Mouse (Mus musculus): ENCODE measurements around the gene Gpr146. TPM values are rescaled to one million over a fixed set of nuclear protein-coding genes. Genes with fewer than 3 reads are reported as not detected.

Gene Gpr146
- polyA plus RNA-seq, 1 experiment: 16.4 TPM

GRCm38 (mm10) chr5:139429818-139430341 is 52.4 kb downstream of the Gpr146 start:
- no peak for DNase-seq
- H3K27me3 ChIP-seq (ENCODE audit: control insufficient read depth, insufficient read depth, low read length): no peaks in the 10 kb centered on the region
- 49% methylated on average over 12 of the region's 12 CpGs for WGBS
- TF ChIP-seq CTCF (IDR thresholded peaks at IDR 0.05; ENCODE audit: borderline replicate concordance, insufficient read depth, low read depth, low read length) (no peak), POLR2A (IDR thresholded peaks at IDR 0.05; ENCODE audit: borderline replicate concordance, insufficient read depth, low read length) (no peak)
- H3K4me3 ChIP-seq (replicated peaks; ENCODE audit: insufficient read depth, low read depth, low read length): no peak overlapping the region
- H3K27ac ChIP-seq (ENCODE audit: insufficient read depth, low read length): no peak overlapping the region
- peaks cover 24% of the 10 kb centered on the region for H3K4me1 ChIP-seq (ENCODE audit: control insufficient read depth, insufficient read depth, low read length)

GRCm38 (mm10) chr5:139432333-139432732 is 54.8 kb downstream of the Gpr146 start:
- no peak overlapping the region for H3K27ac ChIP-seq (ENCODE audit: insufficient read depth, low read length)
- H3K4me1 ChIP-seq (ENCODE audit: control insufficient read depth, insufficient read depth, low read length): peaks cover 24% of the 10 kb centered on the region
- 82% methylated on average over 6 of the region's 6 CpGs for WGBS
- TF ChIP-seq POLR2A (IDR thresholded peaks at IDR 0.05; ENCODE audit: borderline replicate concordance, insufficient read depth, low read length) (no peak), CTCF (IDR thresholded peaks at IDR 0.05; ENCODE audit: borderline replicate concordance, insufficient read depth, low read depth, low read length) (no peak)
- DNase-seq: no peak
- no peak overlapping the region for H3K4me3 ChIP-seq (replicated peaks; ENCODE audit: insufficient read depth, low read depth, low read length)
- no peaks in the 10 kb centered on the region for H3K27me3 ChIP-seq (ENCODE audit: control insufficient read depth, insufficient read depth, low read length)

- no peak for TF ChIP-seq POLR2A (IDR thresholded peaks at IDR 0.05; ENCODE audit: borderline replicate concordance, insufficient read depth, low read length)
- no peak for TF ChIP-seq CTCF (IDR thresholded peaks at IDR 0.05; ENCODE audit: borderline replicate concordance, insufficient read depth, low read depth, low read length)
- Histone ChIP-seq H3K27me3 (ENCODE audit: control insufficient read depth, insufficient read depth, low read length) (no peaks in the 10 kb centered on the region), H3K4me3 (replicated peaks; ENCODE audit: insufficient read depth, low read depth, low read length) (no peak overlapping the region), H3K4me1 (ENCODE audit: control insufficient read depth, insufficient read depth, low read length) (peaks cover 22% of the 10 kb centered on the region), H3K27ac (ENCODE audit: insufficient read depth, low read length) (no peak overlapping the region)
- DNase-seq: no peak
- WGBS: 77% methylated on average over 7 of the region's 7 CpGs
Observed at GRCm38 (mm10) chr5:139432747-139433508, 55.4 kb downstream of the Gpr146 start.

GRCm38 (mm10) chr5:139433842-139434568 is 56.5 kb downstream of the Gpr146 start:
- Histone ChIP-seq H3K4me3 (replicated peaks; ENCODE audit: insufficient read depth, low read depth, low read length) (no peak overlapping the region), H3K27ac (ENCODE audit: insufficient read depth, low read length) (no peak overlapping the region), H3K4me1 (ENCODE audit: control insufficient read depth, insufficient read depth, low read length) (peaks cover 12% of the 10 kb centered on the region), H3K27me3 (ENCODE audit: control insufficient read depth, insufficient read depth, low read length) (no peaks in the 10 kb centered on the region)
- no peak for DNase-seq
- TF ChIP-seq CTCF (IDR thresholded peaks at IDR 0.05; ENCODE audit: borderline replicate concordance, insufficient read depth, low read depth, low read length) (no peak), POLR2A (IDR thresholded peaks at IDR 0.05; ENCODE audit: borderline replicate concordance, insufficient read depth, low read length) (no peak)
- WGBS: 84% methylated on average over 9 of the region's 9 CpGs

GRCm38 (mm10) chr5:139434940-139435339 is 57.4 kb downstream of the Gpr146 start:
- WGBS: 41% methylated on average over 8 of the region's 8 CpGs

GRCm38 (mm10) chr5:139437769-139438168 is 60.3 kb downstream of the Gpr146 start:
- 86% methylated on average over 4 of the region's 4 CpGs for WGBS
- Histone ChIP-seq H3K4me1 (ENCODE audit: control insufficient read depth, insufficient read depth, low read length) (peaks cover 23% of the 10 kb centered on the region), H3K27me3 (ENCODE audit: control insufficient read depth, insufficient read depth, low read length) (no peaks in the 10 kb centered on the region), H3K27ac (ENCODE audit: insufficient read depth, low read length) (no peak overlapping the region), H3K4me3 (replicated peaks; ENCODE audit: insufficient read depth, low read depth, low read length) (no peak overlapping the region)
- DNase-seq: no peak
- TF ChIP-seq POLR2A (IDR thresholded peaks at IDR 0.05; ENCODE audit: borderline replicate concordance, insufficient read depth, low read length): no peak

More at GRCm38 (mm10) chr5:139434940-139435339, 57.4 kb downstream of the Gpr146 start:
- TF ChIP-seq POLR2A (IDR thresholded peaks at IDR 0.05; ENCODE audit: borderline replicate concordance, insufficient read depth, low read length) (no peak), CTCF (IDR thresholded peaks at IDR 0.05; ENCODE audit: borderline replicate concordance, insufficient read depth, low read depth, low read length) (no peak)
- DNase-seq: no peak
- Histone ChIP-seq H3K27ac (ENCODE audit: insufficient read depth, low read length) (no peak overlapping the region), H3K4me3 (replicated peaks; ENCODE audit: insufficient read depth, low read depth, low read length) (no peak overlapping the region), H3K27me3 (ENCODE audit: control insufficient read depth, insufficient read depth, low read length) (no peaks in the 10 kb centered on the region), H3K4me1 (ENCODE audit: control insufficient read depth, insufficient read depth, low read length) (peaks cover 3% of the 10 kb centered on the region)

- Histone ChIP-seq H3K4me3 (replicated peaks; ENCODE audit: insufficient read depth, low read depth, low read length) (no peak overlapping the region), H3K27ac (ENCODE audit: insufficient read depth, low read length) (no peak overlapping the region), H3K4me1 (ENCODE audit: control insufficient read depth, insufficient read depth, low read length) (peaks cover 25% of the 10 kb centered on the region), H3K27me3 (ENCODE audit: control insufficient read depth, insufficient read depth, low read length) (no peaks in the 10 kb centered on the region)
- TF ChIP-seq POLR2A (IDR thresholded peaks at IDR 0.05; ENCODE audit: borderline replicate concordance, insufficient read depth, low read length) (no peak), CTCF (IDR thresholded peaks at IDR 0.05; ENCODE audit: borderline replicate concordance, insufficient read depth, low read depth, low read length) (no peak)
- WGBS: 63% methylated on average over 12 of the region's 12 CpGs
- no peak for DNase-seq
Observed at GRCm38 (mm10) chr5:139438440-139438839, 60.9 kb downstream of the Gpr146 start.

Data from cerebellum, adult 2 months (tissue).